Mouse (Mus musculus): Measurements from ENCODE around the gene Pced1b.

DNA sequence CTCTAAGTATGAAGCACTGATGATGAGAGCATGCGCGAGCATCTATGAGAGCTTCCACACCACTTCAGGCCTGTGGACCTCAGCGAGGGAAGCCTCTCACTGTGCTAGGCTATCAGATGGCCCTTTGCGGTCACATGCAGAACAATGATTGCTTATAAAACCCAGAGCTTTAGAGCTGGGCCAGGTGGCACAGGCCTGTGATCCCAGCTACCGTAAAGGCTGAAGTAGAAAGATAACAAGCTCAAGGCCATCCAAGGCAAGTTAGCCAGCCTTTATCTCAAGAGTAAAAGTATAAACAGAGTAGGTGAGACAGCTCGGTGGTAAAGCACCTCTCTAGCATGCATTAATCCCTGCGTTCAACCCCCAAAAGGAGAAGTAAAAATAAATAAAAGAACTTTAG, 158.1 kb downstream of the Pced1b start:
- no peak for TF ChIP-seq CTCF (IDR thresholded peaks at IDR 0.05; ENCODE audit: low read depth, low read length)
- no peak for TF ChIP-seq POLR2A (IDR thresholded peaks at IDR 0.05; ENCODE audit: insufficient read depth, low read length)
- TF ChIP-seq EP300 (IDR thresholded peaks at IDR 0.05; ENCODE audit: insufficient read depth, low read depth, low read length), result no peak
